Mouse (Mus musculus): ENCODE measurements around the gene R3hdm2. TPM values are rescaled to one million over a fixed set of nuclear protein-coding genes. Genes with fewer than 3 reads are reported as not detected.

Gene R3hdm2
- polyA plus RNA-seq, 1 experiment from 2014 or later = 21.1 TPM

DNA sequence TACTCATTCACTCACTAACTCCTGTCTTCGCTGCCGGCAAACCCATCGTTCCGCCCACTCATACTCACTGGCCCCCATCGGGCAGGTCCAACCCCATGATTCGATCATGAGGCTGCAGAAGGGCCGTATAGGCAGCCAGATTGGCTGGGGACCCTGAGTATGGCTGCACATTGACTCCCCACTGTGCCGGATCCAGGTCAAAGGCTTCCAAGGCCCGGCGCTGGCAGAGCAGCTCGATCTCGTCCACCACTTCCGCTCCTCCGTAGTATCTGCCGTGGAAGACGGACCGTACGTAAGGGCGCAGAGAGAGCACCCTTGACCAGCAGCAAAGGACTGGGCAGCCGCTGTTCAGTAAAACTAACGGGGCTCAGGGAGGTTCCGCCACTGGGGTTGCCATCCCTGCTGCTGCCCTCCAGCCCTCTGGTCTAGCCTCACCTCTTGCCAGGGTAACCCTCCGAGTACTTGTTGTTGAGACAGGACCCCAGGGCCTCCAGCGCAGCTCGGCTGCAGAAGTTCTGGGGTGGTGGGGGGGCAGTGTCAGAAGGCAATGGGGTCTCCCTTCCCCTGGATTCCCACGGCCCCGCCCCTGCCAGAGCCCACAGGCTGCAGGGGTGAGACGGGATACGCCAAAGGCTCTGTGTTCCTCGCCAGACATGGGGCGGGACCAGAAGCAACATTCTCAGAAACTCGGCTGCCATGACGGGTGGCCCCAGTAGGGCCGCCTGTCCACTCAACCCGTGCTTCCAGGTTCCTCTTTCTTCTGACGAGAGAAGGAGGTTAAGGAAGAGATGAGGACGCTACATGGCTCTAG, 140.0 kb downstream of the R3hdm2 start:
- no peak overlapping the region for H3K4me3 ChIP-seq (ENCODE audit: low read depth, low read length)
- H3K27ac ChIP-seq (ENCODE audit: low read length) = no peak overlapping the region
- DNase-seq (ENCODE audit: low spot score) = no peak
- H3K9ac ChIP-seq (replicated peaks; ENCODE audit: low read depth) = no peak overlapping the region
- H3K9me3 ChIP-seq (ENCODE audit: low read length) = no peaks in the 10 kb centered on the region
- no peak for ATAC-seq
- no peaks in the 10 kb centered on the region for H3K36me3 ChIP-seq (ENCODE audit: insufficient read depth, low read length)
- H3K4me1 ChIP-seq (ENCODE audit: insufficient read depth, low read depth, low read length) = peaks cover 15% of the 10 kb centered on the region; the same call in 1 of the 2 replicates
- H3K27me3 ChIP-seq (replicated peaks; ENCODE audit: insufficient read depth, low read length) = peaks cover 8% of the 10 kb centered on the region
- no peak for TF ChIP-seq EP300 (IDR thresholded peaks at IDR 0.05)
- TF ChIP-seq CTCF (IDR thresholded peaks at IDR 0.05) = no peak
- 93% methylated on average over 37 of the region's 37 CpGs for WGBS
- no peak overlapping the region for H3K4me2 ChIP-seq (replicated peaks; ENCODE audit: low read depth, low read length)

GRCm38 (mm10) chr10:127520714-127521357, 140.7 kb downstream of the R3hdm2 start:
- peaks cover 15% of the 10 kb centered on the region; the same call in 1 of the 2 replicates for H3K4me1 ChIP-seq (ENCODE audit: insufficient read depth, low read depth, low read length)
- ATAC-seq = no peak
- H3K9ac ChIP-seq (replicated peaks; ENCODE audit: low read depth) = no peak overlapping the region
- peaks cover 15% of the 10 kb centered on the region for H3K27me3 ChIP-seq (replicated peaks; ENCODE audit: insufficient read depth, low read length)
- WGBS = 83% methylated on average over 20 of the region's 20 CpGs
- no peaks in the 10 kb centered on the region for H3K36me3 ChIP-seq (ENCODE audit: insufficient read depth, low read length)
- H3K9me3 ChIP-seq (ENCODE audit: low read length) = no peaks in the 10 kb centered on the region
- no peak for DNase-seq (ENCODE audit: low spot score)
- TF ChIP-seq CTCF (IDR thresholded peaks at IDR 0.05) (no peak), EP300 (IDR thresholded peaks at IDR 0.05) (no peak)
- peak overlapping the region; percentile 80; the same call in 1 of the 2 replicates for H3K4me2 ChIP-seq (replicated peaks; ENCODE audit: low read depth, low read length)
- no peak overlapping the region for H3K27ac ChIP-seq (ENCODE audit: low read length)
- no peak overlapping the region for H3K4me3 ChIP-seq (ENCODE audit: low read depth, low read length)

DNA sequence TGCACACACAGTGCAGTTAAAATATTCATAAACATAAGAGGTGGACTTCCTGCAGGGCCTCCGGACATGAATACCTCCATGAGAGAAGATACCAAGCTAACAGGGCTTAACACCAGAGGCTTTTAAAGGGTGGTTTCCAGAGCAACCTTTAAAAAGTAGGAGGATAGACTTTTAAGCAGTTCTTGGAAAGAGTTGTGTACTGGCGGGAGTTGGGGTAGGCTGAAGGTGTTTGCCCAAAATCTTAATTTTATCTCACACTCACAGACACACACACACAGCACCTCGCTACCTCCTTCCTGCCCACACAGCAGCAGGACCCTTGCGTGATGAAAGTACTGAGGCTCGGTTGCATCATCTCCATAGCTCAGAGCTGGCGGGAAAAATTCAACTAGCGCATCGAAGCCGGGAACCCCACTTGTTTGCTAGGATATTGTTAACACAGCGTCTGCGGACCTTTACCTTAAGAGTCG, 141.5 kb downstream of the R3hdm2 start:
- Histone ChIP-seq H3K27ac (ENCODE audit: low read length) (no peak overlapping the region), H3K27me3 (replicated peaks; ENCODE audit: insufficient read depth, low read length) (peaks cover 23% of the 10 kb centered on the region), H3K4me2 (replicated peaks; ENCODE audit: low read depth, low read length) (peak overlapping the region; percentile 80), H3K36me3 (ENCODE audit: insufficient read depth, low read length) (no peaks in the 10 kb centered on the region), H3K9me3 (ENCODE audit: low read length) (no peaks in the 10 kb centered on the region), H3K9ac (replicated peaks; ENCODE audit: low read depth) (peak overlapping the region; percentile 13; the same call in 1 of the 2 replicates), H3K4me1 (ENCODE audit: insufficient read depth, low read depth, low read length) (peaks cover 18% of the 10 kb centered on the region; the same call in 1 of the 2 replicates), H3K4me3 (ENCODE audit: low read depth, low read length) (peak overlapping the region; percentile 48)
- ATAC-seq (peak; percentile 20), DNase-seq (ENCODE audit: low spot score) (peak; percentile 64)
- 1% methylated on average over 12 of the region's 12 CpGs for WGBS
- TF ChIP-seq CTCF (IDR thresholded peaks at IDR 0.05) = no peak
- no peak for TF ChIP-seq EP300 (IDR thresholded peaks at IDR 0.05)

DNA sequence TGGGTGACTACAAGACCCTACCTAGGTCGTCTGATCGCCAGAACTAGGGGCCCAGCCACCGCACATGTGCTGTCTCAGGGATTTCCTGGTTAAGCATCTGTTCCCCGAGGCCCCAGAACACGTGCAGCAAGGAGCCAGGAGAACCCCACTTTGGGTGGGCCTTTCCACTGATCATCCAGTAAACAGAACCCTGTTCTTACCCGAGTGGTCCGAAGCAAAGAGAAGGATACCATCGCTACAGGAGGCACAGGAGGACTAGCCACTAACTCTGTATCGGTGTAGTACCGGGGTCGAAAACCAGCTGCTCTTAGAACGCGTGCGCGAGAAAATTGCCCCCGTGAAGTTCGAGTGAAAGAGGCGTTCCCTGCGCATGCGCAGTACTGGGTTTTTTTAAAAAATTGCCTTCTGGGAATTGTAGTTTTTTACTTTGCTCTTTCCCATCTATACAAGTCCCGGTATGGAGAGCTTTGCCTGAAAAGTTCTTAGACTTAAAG, 142.0 kb downstream of the R3hdm2 start, which contains the start of gene Shmt2:
Gene Shmt2 (minus strand): TSS at position 357 of the 494 bp plus-strand sequence.
- TF ChIP-seq CTCF (IDR thresholded peaks at IDR 0.05) (no peak), EP300 (IDR thresholded peaks at IDR 0.05) (0 out of 2 replicates have a peak, but pooled peaks have one; percentile 33)
- H3K27ac ChIP-seq (ENCODE audit: low read length) = no peak within 1 kb of the TSS
- under 1% methylated on average over 21 of the region's 21 CpGs for WGBS

DNA sequence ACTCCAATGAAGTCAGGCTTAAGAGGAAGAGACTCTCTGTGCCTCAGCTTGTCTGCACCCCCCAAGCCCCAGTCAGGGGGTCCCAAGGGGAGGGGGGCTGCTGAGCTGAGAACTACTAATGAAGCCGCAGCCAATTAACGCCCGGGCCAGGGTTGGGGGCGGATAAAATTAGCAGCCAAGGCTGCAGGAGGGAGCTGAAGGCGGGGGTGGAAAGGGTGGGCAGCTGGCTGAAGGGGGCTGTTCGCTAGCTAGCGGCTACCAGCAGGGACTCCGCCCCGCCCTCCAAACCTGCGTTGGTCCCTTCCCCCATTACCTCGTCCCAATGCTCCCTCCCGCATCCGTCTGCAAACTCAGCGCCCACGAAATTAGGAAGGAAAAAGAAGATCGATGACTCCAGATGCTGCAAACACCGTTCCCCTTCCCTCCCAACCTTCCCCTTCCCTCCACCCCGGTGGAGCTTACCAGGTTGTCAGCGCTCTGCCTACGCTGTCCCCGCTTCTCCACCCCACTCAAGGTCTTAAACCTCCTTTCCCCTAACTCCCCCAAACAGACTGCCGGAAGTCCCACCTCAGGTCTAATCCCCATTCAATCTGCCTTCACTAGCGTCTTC, 144.6 kb downstream of the R3hdm2 start:
- H3K9me3 ChIP-seq (ENCODE audit: low read length) = no peaks in the 10 kb centered on the region
- no peak overlapping the region for H3K4me2 ChIP-seq (replicated peaks; ENCODE audit: low read depth, low read length)
- no peak overlapping the region for H3K27ac ChIP-seq (ENCODE audit: low read length)
- peaks cover 17% of the 10 kb centered on the region; the same call in 1 of the 2 replicates for H3K4me1 ChIP-seq (ENCODE audit: insufficient read depth, low read depth, low read length)
- H3K4me3 ChIP-seq (ENCODE audit: low read depth, low read length) = no peak overlapping the region
- no peaks in the 10 kb centered on the region for H3K36me3 ChIP-seq (ENCODE audit: insufficient read depth, low read length)
- ATAC-seq (no peak), DNase-seq (ENCODE audit: low spot score) (no peak)
- peaks cover 52% of the 10 kb centered on the region for H3K27me3 ChIP-seq (replicated peaks; ENCODE audit: insufficient read depth, low read length)
- no peak overlapping the region for H3K9ac ChIP-seq (replicated peaks; ENCODE audit: low read depth)
- 9% methylated on average over 21 of the region's 23 CpGs for WGBS
- no peak for TF ChIP-seq EP300 (IDR thresholded peaks at IDR 0.05)
- TF ChIP-seq CTCF (IDR thresholded peaks at IDR 0.05) = no peak

More for the DNA sequence above, 142.0 kb downstream of the R3hdm2 start, which contains the start of gene Shmt2:
- ATAC-seq (peak; percentile 66), DNase-seq (ENCODE audit: low spot score) (peak; percentile 95)
- H3K4me3 ChIP-seq (ENCODE audit: low read depth, low read length) = peak within 1 kb of the TSS; percentile 48
- H3K4me1 ChIP-seq (ENCODE audit: insufficient read depth, low read depth, low read length) = peaks cover 19% of the 10 kb centered on the region; the same call in 1 of the 2 replicates
- H3K36me3 ChIP-seq (ENCODE audit: insufficient read depth, low read length) = no peaks in the 10 kb centered on the region
- H3K27me3 ChIP-seq (replicated peaks; ENCODE audit: insufficient read depth, low read length) = peaks cover 27% of the 10 kb centered on the region
- no peaks in the 10 kb centered on the region for H3K9me3 ChIP-seq (ENCODE audit: low read length)
- peak within 1 kb of the TSS; percentile 80 for H3K4me2 ChIP-seq (replicated peaks; ENCODE audit: low read depth, low read length)
- H3K9ac ChIP-seq (replicated peaks; ENCODE audit: low read depth) = peak within 1 kb of the TSS; percentile 13; the same call in 1 of the 2 replicates
